Mouse (Mus musculus): ENCODE measurements around the gene 2410015M20Rik. TPM values are rescaled to one million over a fixed set of nuclear protein-coding genes. Genes with fewer than 3 reads are reported as not detected.
A peak's percentile ranks its signal among the peaks of the same experiment; 100 is the strongest.
"Not testable (repeated sequence)": the region's sequence is repeated elsewhere in the genome, so short reads cannot be mapped to it uniquely, and the experiment has no call there.

The 2410015M20Rik gene
- polyA plus RNA-seq, 1 experiment from 2014 or later, result 129 TPM

DNA sequence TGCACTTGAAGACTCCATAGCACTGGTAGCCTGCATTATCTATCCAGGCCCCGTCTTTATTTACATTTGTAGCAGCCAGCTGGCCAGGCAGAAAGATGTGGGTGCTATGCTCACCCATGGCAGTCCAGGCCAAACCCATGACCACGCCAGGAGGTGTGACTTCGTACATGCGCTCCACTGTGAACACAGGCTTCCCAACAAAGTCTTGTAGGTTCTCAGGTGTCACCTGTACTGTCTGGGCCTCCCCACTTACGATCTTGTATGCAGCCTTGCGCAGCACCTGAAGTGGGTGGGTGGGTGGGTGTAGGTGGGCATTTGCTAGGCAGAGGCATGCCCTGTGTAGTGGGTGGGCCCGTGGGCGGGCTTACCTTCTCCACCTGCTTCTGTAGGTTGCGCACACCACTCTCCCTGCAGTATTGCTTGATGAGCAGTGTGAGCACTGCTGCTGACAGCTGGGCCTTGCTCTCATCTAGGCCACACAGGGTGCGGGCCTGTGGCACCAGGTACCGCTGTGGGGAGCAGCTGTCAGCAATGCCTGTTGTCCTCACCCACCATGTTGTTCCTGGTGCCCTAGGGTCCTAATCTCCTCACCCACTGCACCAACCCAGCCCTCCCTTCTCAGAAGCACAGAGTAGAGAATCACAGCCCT lies 5.7 kb upstream of the 2410015M20Rik start:
- no peak overlapping the region for H3K27ac ChIP-seq (ENCODE audit: low read length)
- H3K27me3 ChIP-seq (ENCODE audit: control insufficient read depth, insufficient read depth, low read depth, low read length), result no peaks in the 10 kb centered on the region
- peak overlapping the region; percentile 80; the same call in 1 of the 2 replicates for H3K4me3 ChIP-seq (ENCODE audit: low read depth, low read length)
- H3K9me3 ChIP-seq (replicated peaks; ENCODE audit: control insufficient read depth, low read length), result no peaks in the 10 kb centered on the region
- H3K4me2 ChIP-seq (ENCODE audit: low read depth, low read length), result peak overlapping the region; percentile 75
- WGBS (ENCODE audit: insufficient replicate concordance), result 66% methylated on average over 11 of the region's 11 CpGs
- H3K9ac ChIP-seq (ENCODE audit: low read depth, low read length), result peak overlapping the region; percentile 75; the same call in 1 of the 2 replicates
- ATAC-seq (ENCODE audit: low read depth), result no peak
- H3K4me1 ChIP-seq (ENCODE audit: control insufficient read depth, low read depth, low read length), result peaks cover 35% of the 10 kb centered on the region
- peaks cover 38% of the 10 kb centered on the region for H3K36me3 ChIP-seq (ENCODE audit: control insufficient read depth, insufficient read depth)

GRCm38 (mm10) chr17:56614391-56615135 lies 5.0 kb upstream of the 2410015M20Rik start:
- no peak for ATAC-seq (ENCODE audit: low read depth)
- peaks cover 31% of the 10 kb centered on the region for H3K36me3 ChIP-seq (ENCODE audit: control insufficient read depth, insufficient read depth)
- no peaks in the 10 kb centered on the region for H3K27me3 ChIP-seq (ENCODE audit: control insufficient read depth, insufficient read depth, low read depth, low read length)
- 21% methylated on average over 14 of the region's 14 CpGs for WGBS (ENCODE audit: insufficient replicate concordance)
- peak overlapping the region; percentile 2; the same call in 1 of the 2 replicates for H3K27ac ChIP-seq (ENCODE audit: low read length)
- H3K9me3 ChIP-seq (replicated peaks; ENCODE audit: control insufficient read depth, low read length), result no peaks in the 10 kb centered on the region
- H3K9ac ChIP-seq (ENCODE audit: low read depth, low read length), result peak overlapping the region; percentile 75
- H3K4me3 ChIP-seq (ENCODE audit: low read depth, low read length), result peak overlapping the region; percentile 80
- peaks cover 39% of the 10 kb centered on the region for H3K4me1 ChIP-seq (ENCODE audit: control insufficient read depth, low read depth, low read length)
- peak overlapping the region; percentile 75 for H3K4me2 ChIP-seq (ENCODE audit: low read depth, low read length)

DNA sequence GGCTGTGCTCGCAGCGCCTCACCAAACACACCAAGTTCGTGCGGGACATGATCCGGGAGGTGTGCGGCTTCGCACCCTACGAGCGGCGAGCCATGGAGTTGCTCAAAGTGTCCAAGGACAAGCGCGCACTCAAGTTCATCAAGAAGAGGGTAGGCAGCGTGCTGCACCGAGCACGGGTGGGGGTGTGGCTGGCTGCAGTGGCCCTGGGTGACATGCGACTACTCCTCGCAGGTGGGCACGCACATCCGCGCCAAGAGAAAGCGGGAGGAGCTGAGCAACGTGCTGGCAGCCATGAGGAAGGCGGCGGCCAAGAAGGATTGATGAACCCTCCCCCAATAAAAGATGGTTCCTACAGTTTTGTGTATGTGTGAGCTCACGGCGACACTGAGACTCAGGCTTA lies 4.3 kb upstream of the 2410015M20Rik start:
- not testable (repeated sequence) for H3K27me3 ChIP-seq (ENCODE audit: control insufficient read depth, insufficient read depth, low read depth, low read length); ATAC-seq (ENCODE audit: low read depth); H3K9me3 ChIP-seq (replicated peaks; ENCODE audit: control insufficient read depth, low read length)
- WGBS (ENCODE audit: insufficient replicate concordance), result under 1% methylated on average over 26 of the region's 26 CpGs
- peak overlapping the region; percentile 75 for H3K4me2 ChIP-seq (ENCODE audit: low read depth, low read length)
- H3K36me3 ChIP-seq (ENCODE audit: control insufficient read depth, insufficient read depth), result peaks cover 26% of the 10 kb centered on the region
- peak overlapping the region; percentile 75 for H3K9ac ChIP-seq (ENCODE audit: low read depth, low read length)
- H3K4me1 ChIP-seq (ENCODE audit: control insufficient read depth, low read depth, low read length), result peaks cover 39% of the 10 kb centered on the region
- H3K27ac ChIP-seq (ENCODE audit: low read length), result peak overlapping the region; percentile 83; the same call in 1 of the 2 replicates
- peak overlapping the region; percentile 80 for H3K4me3 ChIP-seq (ENCODE audit: low read depth, low read length)

GRCm38 (mm10) chr17:56613236-56613844 lies 3.8 kb upstream of the 2410015M20Rik start, which contains the start of gene Rpl36:
TSS of gene Rpl36 (plus strand) at chr17:56613416.
- peaks cover 21% of the 10 kb centered on the region for H3K36me3 ChIP-seq (ENCODE audit: control insufficient read depth, insufficient read depth)
- H3K4me3 ChIP-seq (ENCODE audit: low read depth, low read length), result peak within 1 kb of the TSS; percentile 80
- H3K4me2 ChIP-seq (ENCODE audit: low read depth, low read length), result peak within 1 kb of the TSS; percentile 75
- H3K9ac ChIP-seq (ENCODE audit: low read depth, low read length), result peak within 1 kb of the TSS; percentile 75
- peaks cover 44% of the 10 kb centered on the region for H3K4me1 ChIP-seq (ENCODE audit: control insufficient read depth, low read depth, low read length)
- H3K27me3 ChIP-seq (ENCODE audit: control insufficient read depth, insufficient read depth, low read depth, low read length), result no peaks in the 10 kb centered on the region
- under 1% methylated on average over 52 of the region's 52 CpGs for WGBS (ENCODE audit: insufficient replicate concordance)
- peak; percentile 58 for ATAC-seq (ENCODE audit: low read depth)
- H3K9me3 ChIP-seq (replicated peaks; ENCODE audit: control insufficient read depth, low read length), result no peaks in the 10 kb centered on the region
- H3K27ac ChIP-seq (ENCODE audit: low read length), result peak within 1 kb of the TSS; percentile 83

DNA sequence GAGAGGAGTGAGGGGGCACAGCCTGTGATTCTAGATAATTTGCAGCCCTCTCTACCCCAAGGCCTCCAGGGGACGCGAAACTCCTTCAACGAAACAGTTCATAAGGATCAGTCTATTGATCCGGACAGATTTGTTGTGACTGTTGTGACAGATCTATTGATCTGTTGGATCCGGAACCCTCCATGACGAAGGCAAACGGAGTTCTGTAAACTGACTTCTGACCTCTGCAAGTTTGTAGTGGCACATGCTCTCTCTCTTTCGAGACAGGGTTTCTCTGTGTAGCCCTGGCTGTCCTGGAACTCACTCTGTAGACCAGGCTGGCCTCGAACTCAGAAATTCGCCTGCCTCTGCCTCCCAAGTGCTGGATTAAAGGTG lies 3.0 kb upstream of the 2410015M20Rik start:
- peak overlapping the region; percentile 83 for H3K27ac ChIP-seq (ENCODE audit: low read length)
- H3K9me3 ChIP-seq (replicated peaks; ENCODE audit: control insufficient read depth, low read length); H3K27me3 ChIP-seq (ENCODE audit: control insufficient read depth, insufficient read depth, low read depth, low read length); H3K9ac ChIP-seq (ENCODE audit: low read depth, low read length); H3K4me3 ChIP-seq (ENCODE audit: low read depth, low read length): not testable (repeated sequence)
- H3K4me1 ChIP-seq (ENCODE audit: control insufficient read depth, low read depth, low read length), result peaks cover 48% of the 10 kb centered on the region
- WGBS (ENCODE audit: insufficient replicate concordance), result 52% methylated on average over 10 of the region's 10 CpGs
- peaks cover 13% of the 10 kb centered on the region for H3K36me3 ChIP-seq (ENCODE audit: control insufficient read depth, insufficient read depth)
- peak; percentile 4; the same call in 1 of the 2 replicates for ATAC-seq (ENCODE audit: low read depth)
- peak overlapping the region; percentile 53 for H3K4me2 ChIP-seq (ENCODE audit: low read depth, low read length)

DNA sequence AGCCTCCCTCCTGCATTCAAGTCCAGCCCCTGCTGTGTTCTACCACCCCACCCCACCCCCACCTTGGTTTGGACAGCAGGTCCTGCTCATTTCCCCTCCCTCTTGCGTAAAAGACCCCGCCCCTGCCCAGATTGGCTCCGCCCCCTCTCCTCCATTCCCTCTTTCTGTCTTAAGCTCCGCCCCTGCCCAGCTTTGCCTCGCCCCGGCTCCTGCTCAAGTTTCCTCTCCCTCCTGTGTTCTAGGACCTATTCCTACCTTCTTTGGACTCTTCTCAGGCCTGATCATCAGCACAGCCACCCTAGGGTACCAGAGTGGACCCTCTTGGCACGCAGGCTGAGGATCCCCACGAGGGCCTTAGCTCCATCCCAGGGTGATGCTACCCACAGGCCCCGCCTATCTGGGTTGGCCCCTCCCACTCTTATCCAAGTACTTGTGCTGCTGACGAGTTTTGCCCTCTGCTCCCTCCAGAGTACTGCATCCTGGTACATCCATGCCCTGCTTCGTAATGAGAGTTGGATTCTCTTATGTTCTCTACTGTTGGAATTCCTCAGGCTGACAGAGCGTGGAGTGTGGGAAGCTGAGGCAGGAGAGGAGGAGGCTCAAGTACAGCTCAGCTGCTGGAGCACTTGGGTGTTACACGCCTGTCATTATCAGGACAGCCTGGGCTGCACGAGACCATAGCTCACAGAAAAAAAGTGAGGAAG lies 2.4 kb upstream of the 2410015M20Rik start:
- Histone ChIP-seq H3K36me3 (ENCODE audit: control insufficient read depth, insufficient read depth) (peaks cover 12% of the 10 kb centered on the region), H3K4me3 (ENCODE audit: low read depth, low read length) (peak overlapping the region; percentile 43), H3K9ac (ENCODE audit: low read depth, low read length) (no peak overlapping the region), H3K4me1 (ENCODE audit: control insufficient read depth, low read depth, low read length) (peaks cover 48% of the 10 kb centered on the region), H3K27me3 (ENCODE audit: control insufficient read depth, insufficient read depth, low read depth, low read length) (no peaks in the 10 kb centered on the region), H3K9me3 (replicated peaks; ENCODE audit: control insufficient read depth, low read length) (no peaks in the 10 kb centered on the region), H3K27ac (ENCODE audit: low read length) (peak overlapping the region; percentile 83), H3K4me2 (ENCODE audit: low read depth, low read length) (peak overlapping the region; percentile 53)
- 7% methylated on average over 14 of the region's 14 CpGs for WGBS (ENCODE audit: insufficient replicate concordance)
- peak; percentile 19 for ATAC-seq (ENCODE audit: low read depth)

DNA sequence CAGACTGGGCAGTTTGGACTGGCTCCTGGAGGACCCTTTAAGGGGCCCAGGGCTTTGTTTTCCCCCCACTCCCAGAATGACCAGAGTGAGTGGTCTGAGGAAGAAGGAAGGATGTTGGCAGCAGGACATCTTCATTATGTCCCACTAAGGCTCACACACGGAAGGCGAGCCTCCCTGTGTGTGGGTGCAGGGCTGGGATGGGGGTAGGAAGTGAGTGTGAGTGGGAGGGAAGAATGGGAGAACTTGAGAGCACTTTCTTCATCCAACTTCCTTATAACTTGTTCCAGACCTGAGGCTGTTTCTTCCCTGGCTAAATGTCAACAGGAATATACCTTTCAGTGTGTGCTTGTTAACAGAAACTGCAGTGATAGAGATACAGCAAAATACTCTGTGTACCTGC lies 1.8 kb upstream of the 2410015M20Rik start:
- no peaks in the 10 kb centered on the region for H3K27me3 ChIP-seq (ENCODE audit: control insufficient read depth, insufficient read depth, low read depth, low read length)
- H3K36me3 ChIP-seq (ENCODE audit: control insufficient read depth, insufficient read depth), result peaks cover 14% of the 10 kb centered on the region
- 71% methylated on average over 2 of the region's 2 CpGs for WGBS (ENCODE audit: insufficient replicate concordance)
- H3K9ac ChIP-seq (ENCODE audit: low read depth, low read length), result no peak overlapping the region
- no peak overlapping the region for H3K4me3 ChIP-seq (ENCODE audit: low read depth, low read length)
- ATAC-seq (ENCODE audit: low read depth), result no peak
- H3K27ac ChIP-seq (ENCODE audit: low read length), result peak overlapping the region; percentile 83
- no peaks in the 10 kb centered on the region for H3K9me3 ChIP-seq (replicated peaks; ENCODE audit: control insufficient read depth, low read length)
- no peak overlapping the region for H3K4me2 ChIP-seq (ENCODE audit: low read depth, low read length)
- H3K4me1 ChIP-seq (ENCODE audit: control insufficient read depth, low read depth, low read length), result peaks cover 48% of the 10 kb centered on the region

DNA sequence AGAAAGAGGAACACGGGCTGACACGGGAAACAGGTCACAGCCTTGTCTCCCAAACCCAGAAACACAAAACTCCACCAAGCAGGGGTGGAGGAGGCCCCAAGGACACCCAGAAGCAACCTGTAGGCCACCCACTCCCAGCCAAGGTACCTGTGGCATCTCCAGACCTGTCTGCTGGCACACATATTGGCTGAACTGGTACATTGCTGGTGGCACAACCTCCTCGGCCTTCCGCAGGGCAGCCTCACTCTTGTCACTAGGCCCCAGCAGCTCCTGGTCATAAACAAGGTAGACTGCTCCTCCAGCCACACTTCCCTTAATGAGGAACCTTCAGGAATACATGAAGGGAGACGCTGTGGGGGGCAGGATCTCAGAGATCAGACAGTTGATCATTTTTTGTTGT lies 872 bp downstream of the 2410015M20Rik start:
- WGBS (ENCODE audit: insufficient replicate concordance), result 36% methylated on average over 5 of the region's 5 CpGs
- H3K27ac ChIP-seq (ENCODE audit: low read length), result peak overlapping the region; percentile 83
- H3K27me3 ChIP-seq (ENCODE audit: control insufficient read depth, insufficient read depth, low read depth, low read length), result no peaks in the 10 kb centered on the region
- peak overlapping the region; percentile 80 for H3K9ac ChIP-seq (ENCODE audit: low read depth, low read length)
- peak overlapping the region; percentile 72 for H3K4me2 ChIP-seq (ENCODE audit: low read depth, low read length)
- ATAC-seq (ENCODE audit: low read depth), result no peak
- peaks cover 39% of the 10 kb centered on the region for H3K4me1 ChIP-seq (ENCODE audit: control insufficient read depth, low read depth, low read length)
- peak overlapping the region; percentile 82 for H3K4me3 ChIP-seq (ENCODE audit: low read depth, low read length)
- no peaks in the 10 kb centered on the region for H3K9me3 ChIP-seq (replicated peaks; ENCODE audit: control insufficient read depth, low read length)
- H3K36me3 ChIP-seq (ENCODE audit: control insufficient read depth, insufficient read depth), result peaks cover 34% of the 10 kb centered on the region

All from liver, embryonic 16.5 days (tissue).